Comparison of ENCODE assay signal across 8 mouse cellular contexts in the genomic region with DNA sequence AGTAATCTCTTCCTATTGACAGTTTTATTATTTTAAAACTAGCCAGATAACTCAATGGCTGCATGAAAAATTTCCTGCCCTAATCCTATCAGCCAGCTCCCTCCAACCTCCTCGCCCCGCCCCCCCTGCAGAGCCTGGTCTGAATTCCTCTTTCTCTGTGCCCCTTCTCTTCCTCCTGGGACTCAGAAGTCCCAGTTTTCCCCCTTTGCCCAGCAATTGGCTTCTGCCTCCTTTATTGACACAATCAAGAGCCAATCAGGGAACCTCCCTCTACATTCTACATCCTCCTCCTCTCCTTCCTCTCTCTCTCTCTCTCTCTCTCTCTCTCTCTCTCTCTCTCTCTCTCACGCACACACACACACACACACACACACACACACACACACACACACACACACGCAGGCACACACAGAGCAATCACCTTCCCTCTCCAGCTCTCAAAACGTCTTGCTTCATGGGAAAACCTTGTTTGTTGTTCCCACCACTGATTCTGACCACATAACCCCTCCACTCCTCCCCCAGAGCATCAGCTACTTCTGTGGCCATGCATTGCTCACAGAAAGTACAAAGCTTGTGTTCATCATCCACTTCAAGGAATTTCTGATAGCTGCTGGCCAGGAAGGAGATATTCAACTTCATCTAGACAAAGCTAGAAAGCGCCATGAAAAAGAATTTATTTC. TPM values are rescaled to one million over a fixed set of nuclear protein-coding genes. Genes with fewer than 3 reads are reported as not detected.
DNase-seq lines count a peak whose midpoint lies in the region; ATAC-seq lines count a peak whose summit lies in the region.

No protein-coding gene starts in this region.

- H3K36me3 ChIP-seq in embryonic facial prominence, embryonic 12.5 days: no peaks in the 10 kb centered on the region
- H3K36me3 ChIP-seq in midbrain, embryonic 16.5 days (ENCODE audit: control insufficient read depth, insufficient read depth, low read length): no peaks in the 10 kb centered on the region

- peak; percentile 66; the same call in 1 of the 2 replicates for ATAC-seq in embryonic facial prominence, embryonic 12.5 days (ENCODE audit: insufficient number of reproducible peaks, insufficient read depth, low FRiP score, low TSS enrichment)
- peak; percentile 80 for ATAC-seq in midbrain, embryonic 16.5 days

- peaks cover 22% of the 10 kb centered on the region for H3K4me1 ChIP-seq in embryonic facial prominence, embryonic 12.5 days
- H3K4me1 ChIP-seq in midbrain, embryonic 16.5 days (ENCODE audit: control insufficient read depth, insufficient read depth, low read length): peaks cover 9% of the 10 kb centered on the region; the same call in 1 of the 2 replicates

- H3K9me3 ChIP-seq in embryonic facial prominence, embryonic 12.5 days: no peaks in the 10 kb centered on the region
- no peaks in the 10 kb centered on the region for H3K9me3 ChIP-seq in midbrain, embryonic 16.5 days (replicated peaks; ENCODE audit: control insufficient read depth, low read length, poor library complexity, severe bottlenecking)

- intact Hi-C loops in heart, postnatal 36 days (cut with DNase I): no loop called here
- intact Hi-C loops in left cerebral cortex, postnatal 4 days (cut with DNase I): no loop called here

- 0 out of 2 replicates have a peak, but pooled peaks cover 13% of the 10 kb centered on the region for H3K27me3 ChIP-seq in embryonic facial prominence, embryonic 12.5 days
- H3K27me3 ChIP-seq in midbrain, embryonic 16.5 days (ENCODE audit: control insufficient read depth, insufficient read depth, low read depth, low read length): no peaks in the 10 kb centered on the region

- H3K4me3 ChIP-seq in embryonic facial prominence, embryonic 12.5 days: 0 out of 2 replicates have a peak overlapping the region, but pooled peaks have one; percentile 12
- peak overlapping the region; percentile 11 for H3K4me3 ChIP-seq in midbrain, embryonic 16.5 days (ENCODE audit: low read depth, low read length)

- peak overlapping the region; percentile 38 for H3K4me2 ChIP-seq in embryonic facial prominence, embryonic 12.5 days (replicated peaks)
- peak overlapping the region; percentile 54 for H3K4me2 ChIP-seq in midbrain, embryonic 16.5 days (ENCODE audit: low read length)

- peak; percentile 47 for DNase-seq in testis, postnatal 10 days (ENCODE audit: low spot score)
- DNase-seq in testis, postnatal 14 days (ENCODE audit: low spot score): no peak
- DNase-seq in heart, postnatal 36 days: peak; percentile 7 to 25
- DNase-seq in left cerebral cortex, postnatal 4 days: peak; percentile 41
- DNase-seq in c-Kit-positive CD71-positive TER-119-positive erythroid progenitor cells, embryonic 14.5 days (ENCODE audit: low spot score): no peak
- DNase-seq in spleen, postnatal 36 days (ENCODE audit: low spot score in 2 of 2): no peak

- no peak overlapping the region for H3K27ac ChIP-seq in embryonic facial prominence, embryonic 12.5 days
- H3K27ac ChIP-seq in midbrain, embryonic 16.5 days (ENCODE audit: low read length): peak overlapping the region; percentile 41; the same call in 1 of the 2 replicates

- WGBS in embryonic facial prominence, embryonic 12.5 days: 22% methylated on average over 6 of the region's 6 CpGs
- WGBS in midbrain, embryonic 16.5 days: 24% methylated on average over 5 of the region's 6 CpGs

- H3K9ac ChIP-seq in embryonic facial prominence, embryonic 12.5 days: no peak overlapping the region
- no peak overlapping the region; the same call in 1 of the 2 replicates for H3K9ac ChIP-seq in midbrain, embryonic 16.5 days (ENCODE audit: low read depth, low read length)

RNA-seq across cellular contexts. Expression of a gene that starts 47.1 kb away (rescaled TPM):
- 30.3 and 31.1 TPM in 2 replicates for polyA plus RNA-seq in embryonic facial prominence, embryonic 12.5 days (2016; fragmentation: Nextera tagmentation; extraction: Ambion mirVana)
- total RNA-seq in heart, postnatal 36 days (2021): 10 to 100 TPM; 17.8 to 20.1 TPM
- total RNA-seq in left cerebral cortex, postnatal 4 days (2021): 10 to 100 TPM; 46.9 to 52.2 TPM
- 18.7 and 23.2 TPM in 2 replicates for polyA plus RNA-seq in midbrain, embryonic 16.5 days (2015; fragmentation: Nextera tagmentation; extraction: Ambion mirVana)

RNA-seq across cellular contexts. Expression of a gene that starts 47.1 kb away (rescaled TPM):
- polyA plus RNA-seq in embryonic facial prominence, embryonic 12.5 days (2016; fragmentation: Nextera tagmentation; extraction: Ambion mirVana): 17.9 and 21.3 TPM in 2 replicates
- total RNA-seq in heart, postnatal 36 days (2021): 1 to 10 TPM; 3.3 to 4.1 TPM
- total RNA-seq in left cerebral cortex, postnatal 4 days (2021): 10 to 100 TPM; 13.0 to 13.4 TPM
- polyA plus RNA-seq in midbrain, embryonic 16.5 days (2015; fragmentation: Nextera tagmentation; extraction: Ambion mirVana): 10.7 and 12.6 TPM in 2 replicates

Comparison
In these comparisons a context has a peak if more than half of its experiments do, and no peak if none do; other contexts are left out.
1. DNase-seq: peak in testis, postnatal 10 days (single experiment), heart, postnatal 36 days (2 of 2) and left cerebral cortex, postnatal 4 days (single experiment); none in testis, postnatal 14 days (single experiment), c-Kit-positive CD71-positive TER-119-positive erythroid progenitor cells, embryonic 14.5 days (single experiment) and spleen, postnatal 36 days (0 of 2).